Mouse (Mus musculus): Measurements from ENCODE around the gene H2-Ob. TPM values are rescaled to one million over a fixed set of nuclear protein-coding genes. Genes with fewer than 3 reads are reported as not detected.
"Not testable (repeated sequence)": the region's sequence is repeated elsewhere in the genome, so short reads cannot be mapped to it uniquely, and the experiment has no call there.

H2-Ob gene
- polyA plus RNA-seq, 1 experiment from 2014 or later = 0.24 TPM

DNA sequence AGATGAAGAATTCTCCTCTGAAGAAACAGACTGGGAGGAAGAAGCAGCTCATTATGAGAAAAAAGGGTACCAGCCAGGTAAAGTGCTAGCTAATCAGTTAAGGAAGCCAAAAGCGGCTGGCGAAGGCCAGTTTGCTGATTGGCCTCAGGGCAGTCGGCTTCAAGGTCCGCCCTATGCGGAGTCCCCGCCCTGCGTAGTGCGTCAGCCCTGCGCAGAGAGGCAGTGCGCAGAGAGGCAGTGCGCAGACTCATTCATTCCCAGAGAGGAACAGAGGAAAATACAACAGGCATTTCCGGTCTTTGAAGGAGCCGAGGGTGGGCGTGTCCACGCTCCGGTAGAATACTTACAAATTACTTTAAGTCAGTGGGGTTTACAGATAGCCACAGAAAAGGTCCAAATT is 18.3 kb upstream of the H2-Ob start:
- 98% methylated on average over 5 of the region's 16 CpGs for WGBS
- not testable (repeated sequence) for H3K36me3 ChIP-seq (ENCODE audit: control insufficient read depth, insufficient read depth, low read length); H3K4me1 ChIP-seq (ENCODE audit: control insufficient read depth, insufficient read depth, low read length); ATAC-seq (ENCODE audit: low read depth); H3K4me3 ChIP-seq (ENCODE audit: low read depth, low read length); H3K4me2 ChIP-seq (ENCODE audit: low read depth, low read length); DNase-seq (ENCODE audit: low spot score); H3K27me3 ChIP-seq (replicated peaks; ENCODE audit: control insufficient read depth, insufficient read depth, low read length); H3K27ac ChIP-seq (replicated peaks; ENCODE audit: low read depth, low read length); H3K9ac ChIP-seq (ENCODE audit: low read depth, low read length)
- peaks cover 11% of the 10 kb centered on the region; the same call in 1 of the 2 replicates for H3K9me3 ChIP-seq (ENCODE audit: control insufficient read depth, low read length)

DNA sequence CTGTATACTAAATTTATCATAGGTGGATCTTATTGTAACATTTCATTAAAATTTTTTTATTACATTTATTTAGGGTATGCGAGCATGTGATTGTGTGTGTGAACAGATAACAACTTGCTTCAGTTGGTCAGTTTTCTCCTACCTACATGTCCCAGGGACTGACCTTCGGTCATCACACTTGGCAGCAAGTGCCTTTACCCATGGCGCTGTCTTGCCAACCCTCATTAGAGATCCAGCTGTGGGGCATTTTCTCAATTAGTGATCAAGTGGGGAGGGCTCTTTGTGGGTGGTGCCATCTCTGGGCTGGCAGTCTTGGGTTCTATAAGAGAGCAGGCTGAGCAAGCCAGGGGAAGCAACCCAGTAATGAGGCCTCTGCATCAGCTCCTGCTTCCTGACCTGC is 13.9 kb upstream of the H2-Ob start:
- no peak for ATAC-seq (ENCODE audit: low read depth)
- no peak overlapping the region for H3K4me3 ChIP-seq (ENCODE audit: low read depth, low read length)
- H3K4me2 ChIP-seq (ENCODE audit: low read depth, low read length) = no peak overlapping the region
- H3K9me3 ChIP-seq (ENCODE audit: control insufficient read depth, low read length) = peaks cover 11% of the 10 kb centered on the region; the same call in 1 of the 2 replicates
- no peak for DNase-seq (ENCODE audit: low spot score)
- H3K27ac ChIP-seq (replicated peaks; ENCODE audit: low read depth, low read length) = no peak overlapping the region
- no peaks in the 10 kb centered on the region for H3K36me3 ChIP-seq (ENCODE audit: control insufficient read depth, insufficient read depth, low read length)
- WGBS = 92% methylated on average over 3 of the region's 3 CpGs
- no peaks in the 10 kb centered on the region for H3K27me3 ChIP-seq (replicated peaks; ENCODE audit: control insufficient read depth, insufficient read depth, low read length)
- no peaks in the 10 kb centered on the region for H3K4me1 ChIP-seq (ENCODE audit: control insufficient read depth, insufficient read depth, low read length)
- no peak overlapping the region for H3K9ac ChIP-seq (ENCODE audit: low read depth, low read length)

DNA sequence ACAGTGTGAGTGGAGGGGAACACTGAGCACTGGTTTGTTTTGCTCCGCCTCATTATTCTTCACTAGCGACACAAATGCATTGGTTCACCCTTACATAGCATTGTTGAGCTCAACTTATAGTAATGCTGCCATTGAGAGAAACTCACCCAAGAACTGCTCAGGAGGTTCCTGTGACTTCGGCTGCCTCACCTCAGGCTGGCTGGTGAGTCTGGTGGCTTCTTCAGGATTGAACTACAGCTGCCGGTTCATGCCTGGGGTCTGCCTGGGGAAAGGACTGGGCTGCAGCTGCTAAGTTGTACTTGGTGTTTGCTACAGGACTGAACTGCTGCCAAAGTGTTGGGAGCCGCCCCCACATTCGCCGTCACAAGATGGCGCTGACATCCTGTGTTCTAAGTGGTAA is 13.3 kb upstream of the H2-Ob start:
- DNase-seq (ENCODE audit: low spot score) (no peak), ATAC-seq (ENCODE audit: low read depth) (no peak)
- Histone ChIP-seq H3K4me3 (ENCODE audit: low read depth, low read length) (no peak overlapping the region), H3K9me3 (ENCODE audit: control insufficient read depth, low read length) (peaks cover 11% of the 10 kb centered on the region; the same call in 1 of the 2 replicates), H3K4me2 (ENCODE audit: low read depth, low read length) (no peak overlapping the region), H3K9ac (ENCODE audit: low read depth, low read length) (no peak overlapping the region), H3K4me1 (ENCODE audit: control insufficient read depth, insufficient read depth, low read length) (no peaks in the 10 kb centered on the region), H3K27ac (replicated peaks; ENCODE audit: low read depth, low read length) (no peak overlapping the region), H3K36me3 (ENCODE audit: control insufficient read depth, insufficient read depth, low read length) (no peaks in the 10 kb centered on the region), H3K27me3 (replicated peaks; ENCODE audit: control insufficient read depth, insufficient read depth, low read length) (no peaks in the 10 kb centered on the region)
- 98% methylated on average over 8 of the region's 8 CpGs for WGBS

DNA sequence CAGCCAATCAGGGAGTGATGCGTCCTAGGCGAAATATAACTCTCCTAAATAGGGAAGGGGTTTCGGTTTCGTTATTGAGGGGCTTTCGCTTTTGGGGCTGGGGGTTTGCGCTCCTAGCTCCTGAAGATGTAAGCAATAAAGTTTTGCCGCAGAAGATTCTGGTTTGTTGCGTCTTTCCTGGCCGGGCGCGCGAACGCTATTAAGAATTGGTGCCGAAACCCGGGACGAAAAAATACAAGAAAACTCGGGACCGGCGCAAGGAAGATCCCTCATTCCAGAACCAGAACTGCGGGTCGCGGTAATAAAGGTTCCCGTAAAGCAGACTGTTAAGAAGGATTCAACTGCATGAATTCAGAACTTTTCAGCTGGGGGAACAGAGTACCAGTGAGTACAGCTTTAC is 12.8 kb upstream of the H2-Ob start:
- H3K27me3 ChIP-seq (replicated peaks; ENCODE audit: control insufficient read depth, insufficient read depth, low read length); H3K4me3 ChIP-seq (ENCODE audit: low read depth, low read length); H3K4me1 ChIP-seq (ENCODE audit: control insufficient read depth, insufficient read depth, low read length); H3K9ac ChIP-seq (ENCODE audit: low read depth, low read length); DNase-seq (ENCODE audit: low spot score); ATAC-seq (ENCODE audit: low read depth); H3K36me3 ChIP-seq (ENCODE audit: control insufficient read depth, insufficient read depth, low read length); H3K4me2 ChIP-seq (ENCODE audit: low read depth, low read length); H3K27ac ChIP-seq (replicated peaks; ENCODE audit: low read depth, low read length): not testable (repeated sequence)
- H3K9me3 ChIP-seq (ENCODE audit: control insufficient read depth, low read length) = peaks cover 11% of the 10 kb centered on the region; the same call in 1 of the 2 replicates
- WGBS = 99% methylated on average over 13 of the region's 23 CpGs

DNA sequence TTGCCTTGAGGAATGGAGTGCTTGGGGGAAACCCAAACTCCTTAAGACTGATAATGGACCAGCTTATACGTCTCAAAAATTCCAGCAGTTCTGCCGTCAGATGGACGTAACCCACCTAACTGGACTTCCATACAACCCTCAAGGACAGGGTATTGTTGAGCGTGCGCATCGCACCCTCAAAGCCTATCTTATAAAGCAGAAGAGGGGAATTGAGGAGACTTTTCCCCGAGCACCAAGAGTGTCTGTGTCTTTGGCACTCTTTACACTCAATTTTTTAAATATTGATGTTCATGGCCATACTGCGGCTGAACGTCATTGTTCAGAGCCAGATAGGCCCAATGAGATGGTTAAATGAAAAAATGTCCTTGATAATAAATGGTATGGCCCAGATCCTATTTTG is 7.7 kb upstream of the H2-Ob start:
- not testable (repeated sequence) for H3K4me1 ChIP-seq (ENCODE audit: control insufficient read depth, insufficient read depth, low read length); H3K4me2 ChIP-seq (ENCODE audit: low read depth, low read length); H3K27me3 ChIP-seq (replicated peaks; ENCODE audit: control insufficient read depth, insufficient read depth, low read length); DNase-seq (ENCODE audit: low spot score); ATAC-seq (ENCODE audit: low read depth); H3K27ac ChIP-seq (replicated peaks; ENCODE audit: low read depth, low read length); H3K9me3 ChIP-seq (ENCODE audit: control insufficient read depth, low read length); H3K4me3 ChIP-seq (ENCODE audit: low read depth, low read length); H3K9ac ChIP-seq (ENCODE audit: low read depth, low read length); H3K36me3 ChIP-seq (ENCODE audit: control insufficient read depth, insufficient read depth, low read length)
- WGBS = 75% methylated on average over 3 of the region's 9 CpGs

DNA sequence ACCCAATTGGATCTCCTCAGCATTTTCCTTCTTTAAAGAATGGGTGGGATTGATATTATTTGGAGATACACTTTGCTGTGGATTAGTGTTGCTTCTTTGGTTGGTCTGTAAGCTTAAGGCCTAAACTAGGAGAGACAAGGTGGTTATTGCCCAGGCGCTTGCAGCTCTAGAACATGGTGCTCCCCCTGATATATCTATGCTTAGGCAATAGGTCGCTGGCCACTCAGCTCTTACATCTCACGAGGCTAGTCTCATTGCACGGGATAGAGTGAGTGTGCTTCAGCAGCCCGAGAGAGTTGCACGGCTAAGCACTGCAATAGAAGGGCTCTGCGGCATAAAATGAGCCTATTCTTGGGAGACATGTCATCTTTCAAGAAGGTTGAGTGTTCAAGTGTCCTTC is 6.7 kb upstream of the H2-Ob start:
- not testable (repeated sequence) for H3K36me3 ChIP-seq (ENCODE audit: control insufficient read depth, insufficient read depth, low read length); H3K4me2 ChIP-seq (ENCODE audit: low read depth, low read length); H3K9ac ChIP-seq (ENCODE audit: low read depth, low read length); ATAC-seq (ENCODE audit: low read depth); H3K4me3 ChIP-seq (ENCODE audit: low read depth, low read length); H3K9me3 ChIP-seq (ENCODE audit: control insufficient read depth, low read length); H3K27ac ChIP-seq (replicated peaks; ENCODE audit: low read depth, low read length); H3K27me3 ChIP-seq (replicated peaks; ENCODE audit: control insufficient read depth, insufficient read depth, low read length); DNase-seq (ENCODE audit: low spot score); H3K4me1 ChIP-seq (ENCODE audit: control insufficient read depth, insufficient read depth, low read length)
- 97% methylated on average over 5 of the region's 7 CpGs for WGBS

DNA sequence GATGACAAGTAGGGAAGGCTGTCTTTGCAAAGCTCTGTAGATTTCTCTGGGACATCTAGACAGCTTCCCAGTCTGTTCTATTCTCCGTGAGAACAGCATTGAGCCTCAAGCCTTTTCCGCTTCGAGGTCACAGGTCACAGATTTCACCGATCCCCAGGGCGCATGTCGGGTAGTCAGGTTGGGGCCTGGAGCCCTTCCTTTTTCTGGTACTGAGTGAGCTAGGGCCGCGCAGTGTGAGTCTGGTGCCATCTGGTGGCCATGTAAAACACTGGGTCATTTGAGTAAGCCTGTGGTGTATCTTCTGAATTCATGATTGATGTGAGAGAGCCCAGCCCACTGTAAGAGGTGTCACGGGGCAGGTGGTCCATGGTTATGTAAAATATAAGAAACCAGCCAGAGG is 3.8 kb upstream of the H2-Ob start:
- Histone ChIP-seq H3K9ac (ENCODE audit: low read depth, low read length) (no peak overlapping the region), H3K4me2 (ENCODE audit: low read depth, low read length) (no peak overlapping the region), H3K9me3 (ENCODE audit: control insufficient read depth, low read length) (no peaks in the 10 kb centered on the region), H3K27me3 (replicated peaks; ENCODE audit: control insufficient read depth, insufficient read depth, low read length) (no peaks in the 10 kb centered on the region), H3K4me1 (ENCODE audit: control insufficient read depth, insufficient read depth, low read length) (no peaks in the 10 kb centered on the region), H3K36me3 (ENCODE audit: control insufficient read depth, insufficient read depth, low read length) (no peaks in the 10 kb centered on the region), H3K27ac (replicated peaks; ENCODE audit: low read depth, low read length) (no peak overlapping the region), H3K4me3 (ENCODE audit: low read depth, low read length) (no peak overlapping the region)
- DNase-seq (ENCODE audit: low spot score) = peak; percentile 48
- ATAC-seq (ENCODE audit: low read depth) = peak; percentile 55; the same call in 1 of the 2 replicates
- WGBS = 29% methylated on average over 9 of the region's 9 CpGs

DNA sequence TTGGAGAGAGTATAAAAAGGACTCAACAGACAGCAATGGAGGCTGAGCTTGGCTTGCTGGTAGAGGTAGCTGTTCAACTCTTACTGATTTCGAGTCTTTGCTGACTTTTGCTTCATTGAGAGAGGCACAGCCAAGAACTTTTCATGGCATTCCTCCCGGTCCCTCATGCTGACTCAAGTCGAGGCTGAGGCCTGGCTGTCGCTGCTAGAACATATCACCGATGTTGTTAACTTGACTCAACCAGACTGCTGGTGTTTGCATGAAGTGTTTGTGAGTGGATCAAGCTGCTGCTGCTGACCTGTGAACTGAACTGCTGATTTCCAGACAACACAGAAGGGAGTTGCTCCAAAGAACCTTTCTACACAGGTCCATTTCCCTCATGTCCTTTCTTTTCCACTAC is 2.0 kb upstream of the H2-Ob start:
- Histone ChIP-seq H3K4me3 (ENCODE audit: low read depth, low read length) (no peak overlapping the region), H3K27me3 (replicated peaks; ENCODE audit: control insufficient read depth, insufficient read depth, low read length) (no peaks in the 10 kb centered on the region), H3K9me3 (ENCODE audit: control insufficient read depth, low read length) (peaks cover 3% of the 10 kb centered on the region; the same call in 1 of the 2 replicates), H3K36me3 (ENCODE audit: control insufficient read depth, insufficient read depth, low read length) (no peaks in the 10 kb centered on the region), H3K4me2 (ENCODE audit: low read depth, low read length) (no peak overlapping the region), H3K9ac (ENCODE audit: low read depth, low read length) (no peak overlapping the region), H3K27ac (replicated peaks; ENCODE audit: low read depth, low read length) (no peak overlapping the region), H3K4me1 (ENCODE audit: control insufficient read depth, insufficient read depth, low read length) (no peaks in the 10 kb centered on the region)
- 78% methylated on average over 5 of the region's 5 CpGs for WGBS
- ATAC-seq (ENCODE audit: low read depth) (no peak), DNase-seq (ENCODE audit: low spot score) (no peak)

DNA sequence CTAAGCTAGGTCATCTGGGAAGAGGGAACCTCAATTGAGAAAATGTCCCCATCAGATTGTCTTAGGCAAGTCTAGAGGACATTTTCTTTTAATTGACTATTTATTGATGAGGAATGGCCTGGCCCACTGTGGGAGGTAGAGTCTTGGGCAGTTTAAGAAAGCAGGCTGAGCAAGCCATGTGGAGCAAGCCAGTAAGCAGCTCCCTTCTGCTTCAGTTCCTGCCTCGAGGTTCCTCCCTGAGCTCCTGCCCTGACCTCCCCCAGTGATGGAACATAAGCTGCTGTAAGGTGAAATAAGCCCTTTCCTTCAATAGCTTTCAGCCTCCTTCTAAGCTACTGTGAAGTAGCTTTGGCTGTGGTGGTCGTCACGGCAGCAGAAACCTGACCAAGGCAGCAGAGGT is 962 bp upstream of the H2-Ob start:
- ATAC-seq (ENCODE audit: low read depth) = no peak
- WGBS = 68% methylated on average over 3 of the region's 3 CpGs

More for the DNA sequence above, 962 bp upstream of the H2-Ob start:
- H3K9me3 ChIP-seq (ENCODE audit: control insufficient read depth, low read length) = peaks cover 6% of the 10 kb centered on the region; the same call in 1 of the 2 replicates
- H3K27me3 ChIP-seq (replicated peaks; ENCODE audit: control insufficient read depth, insufficient read depth, low read length) = no peaks in the 10 kb centered on the region
- H3K9ac ChIP-seq (ENCODE audit: low read depth, low read length) = no peak overlapping the region
- DNase-seq (ENCODE audit: low spot score) = no peak
- no peak overlapping the region for H3K27ac ChIP-seq (replicated peaks; ENCODE audit: low read depth, low read length)
- H3K36me3 ChIP-seq (ENCODE audit: control insufficient read depth, insufficient read depth, low read length) = no peaks in the 10 kb centered on the region
- no peak overlapping the region for H3K4me3 ChIP-seq (ENCODE audit: low read depth, low read length)
- H3K4me2 ChIP-seq (ENCODE audit: low read depth, low read length) = no peak overlapping the region
- H3K4me1 ChIP-seq (ENCODE audit: control insufficient read depth, insufficient read depth, low read length) = no peaks in the 10 kb centered on the region

All from embryonic facial prominence, embryonic 14.5 days (tissue).